ENCODE assay signal across 13 mouse cellular contexts in the genomic region with DNA sequence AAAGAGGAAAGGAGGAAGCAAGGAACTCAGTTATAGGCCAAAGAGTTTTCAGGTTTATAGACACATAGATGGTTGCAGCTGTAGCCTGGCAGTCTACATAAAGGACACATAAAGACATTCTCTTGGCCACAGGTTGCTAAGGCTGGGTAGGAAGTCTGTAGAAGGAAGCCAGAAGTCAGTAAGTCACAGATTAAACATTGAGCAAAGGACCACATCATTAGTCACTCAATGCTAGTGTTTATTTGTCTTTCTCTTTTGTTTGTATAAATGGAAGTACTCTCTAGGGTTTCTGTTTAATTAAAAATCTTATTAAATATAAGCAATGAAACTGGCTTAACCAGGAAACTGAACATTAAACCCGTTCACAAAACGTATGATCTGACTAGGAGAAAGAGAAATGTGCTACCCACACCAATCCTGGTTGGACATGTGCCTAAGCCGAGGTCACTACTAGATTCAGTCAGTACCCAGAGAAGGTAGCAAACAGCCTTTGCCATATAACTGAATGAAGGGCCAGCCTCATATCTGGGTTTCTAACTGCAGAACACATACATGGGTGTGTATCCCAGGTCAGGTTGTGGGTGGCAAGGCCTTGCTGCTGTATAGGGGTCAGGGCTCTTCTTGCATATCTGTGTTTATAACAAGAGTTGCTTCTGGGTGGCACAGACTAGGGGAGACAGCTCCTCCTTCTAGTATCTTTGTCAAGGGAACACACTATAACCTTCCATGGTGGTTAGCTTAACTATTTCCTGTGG.
"Had no signal": no experiment of that assay in that cellular context is flagged by ENCODE, and none has a peak within 500 bp of the region (broad histone marks: within the 10 kb centered on the region; RNA-seq: fewer than 3 reads in every experiment).

No protein-coding gene starts in this region.

- H3K4me3 ChIP-seq: intestine, embryonic 15.5 days; kidney, embryonic 15.5 days; limb, embryonic 15.5 days; neural tube, embryonic 13.5 days had no signal

- H3K4me1 ChIP-seq: intestine, embryonic 15.5 days; limb, embryonic 15.5 days; neural tube, embryonic 13.5 days had no signal

- H3K36me3 ChIP-seq: intestine, embryonic 15.5 days; kidney, embryonic 15.5 days; limb, embryonic 15.5 days; neural tube, embryonic 13.5 days had no signal

- ATAC-seq: intestine, embryonic 15.5 days had no signal

- H3K9ac ChIP-seq: intestine, embryonic 15.5 days; kidney, embryonic 15.5 days; limb, embryonic 15.5 days; liver, embryonic 14.5 days; neural tube, embryonic 13.5 days had no signal

- H3K27ac ChIP-seq: intestine, embryonic 15.5 days; kidney, embryonic 15.5 days; limb, embryonic 15.5 days; liver, embryonic 14.5 days; neural tube, embryonic 13.5 days had no signal

- DNase-seq: kidney, adult 2 months; kidney, postnatal 25 days; layer of hippocampus, adult 9-11 months; layer of hippocampus, postnatal 36 days; midbrain, embryonic 14.5 days; right cerebral cortex, postnatal 14 days; thymus, adult 2 months; thymus, postnatal 25 days had no signal

- H3K27me3 ChIP-seq: intestine, embryonic 15.5 days; kidney, embryonic 15.5 days; limb, embryonic 15.5 days; neural tube, embryonic 13.5 days had no signal

- H3K9me3 ChIP-seq: intestine, embryonic 15.5 days; kidney, embryonic 15.5 days; limb, embryonic 15.5 days; neural tube, embryonic 13.5 days had no signal

- H3K4me2 ChIP-seq: intestine, embryonic 15.5 days; kidney, embryonic 15.5 days; limb, embryonic 15.5 days; neural tube, embryonic 13.5 days had no signal
